Mouse (Mus musculus) R1 (cell line): ENCODE measurements around the gene Abcc1.

Source experiments
- DNase-seq: peaks from one replicate; pipeline ENCODE4 v3.0.0-alpha.2; 2018; ENCODE audit warnings: low read depth, low spot score

Gene Abcc1

GRCm38 (mm10) chr16:14376352-14376751, 15.0 kb downstream of the Abcc1 start:
- DNase-seq, result no peak

DNA sequence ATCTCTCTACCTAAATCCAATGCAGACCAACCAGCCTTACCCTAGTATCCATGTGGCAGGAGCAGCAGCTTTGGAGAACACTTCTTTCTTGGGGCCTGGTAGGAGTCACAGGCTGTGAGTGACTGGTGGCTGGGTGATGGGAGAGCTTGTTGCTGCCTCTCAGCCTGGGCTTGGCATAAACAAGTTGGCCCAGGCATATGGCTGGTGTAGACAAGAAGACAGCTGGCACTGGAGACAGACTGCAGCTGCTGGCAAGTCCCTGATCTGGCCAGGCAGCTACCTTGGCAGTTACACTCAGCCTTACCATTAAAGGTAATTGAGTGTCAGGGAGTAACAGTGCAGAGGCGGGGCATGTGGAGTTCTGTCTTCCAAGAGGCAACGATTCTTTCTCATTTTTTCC, 16.0 kb downstream of the Abcc1 start:
- no peak for DNase-seq

DNA sequence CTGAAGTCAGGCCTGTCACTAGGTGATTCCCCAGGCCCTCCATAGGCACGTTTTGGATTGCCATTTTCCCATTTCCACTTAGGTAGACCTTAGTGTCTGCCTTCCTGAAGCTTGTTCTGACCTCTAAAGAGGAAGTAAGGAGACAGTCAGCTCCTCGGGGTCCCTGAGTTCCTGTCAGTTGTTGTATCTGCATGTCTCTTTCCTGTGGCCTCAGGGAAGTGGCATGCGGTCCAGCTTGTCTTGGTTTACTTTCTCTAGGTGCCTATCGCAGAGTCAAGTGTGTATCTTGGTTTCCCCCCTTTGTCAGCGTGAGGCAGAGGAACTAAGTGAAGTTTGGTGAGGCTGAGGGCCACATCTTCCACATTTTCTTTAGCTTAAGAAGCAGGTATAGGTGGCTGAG, 17.3 kb downstream of the Abcc1 start:
- no peak for DNase-seq

- no peak for DNase-seq
Observed at GRCm38 (mm10) chr16:14379888-14380287, 18.5 kb downstream of the Abcc1 start.

- no peak for DNase-seq
Observed at GRCm38 (mm10) chr16:14381061-14381665, 19.8 kb downstream of the Abcc1 start.

GRCm38 (mm10) chr16:14399303-14399702, 37.9 kb downstream of the Abcc1 start:
- DNase-seq, result no peak

GRCm38 (mm10) chr16:14403507-14403906, 42.1 kb downstream of the Abcc1 start:
- DNase-seq, result no peak

DNA sequence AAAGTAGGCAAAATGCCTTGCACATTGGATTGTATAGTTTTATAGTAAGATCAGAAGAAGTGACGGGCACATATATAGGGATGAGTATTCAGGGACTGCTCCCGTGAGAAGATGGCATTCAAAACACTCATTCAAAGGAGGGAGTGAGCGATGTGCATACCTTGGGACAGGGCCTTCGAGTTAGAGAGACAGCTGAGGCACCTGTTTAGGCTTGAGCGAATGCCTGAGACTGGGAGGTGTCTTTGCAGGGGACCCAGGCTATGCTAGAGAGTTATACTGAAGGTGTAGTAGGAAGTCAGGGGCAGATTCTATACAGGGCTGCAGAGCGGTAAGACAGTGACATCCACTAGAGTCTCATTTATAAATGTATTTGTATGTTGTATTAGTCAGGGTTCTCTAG, 44.3 kb downstream of the Abcc1 start:
- no peak for DNase-seq

- no peak for DNase-seq
Observed at GRCm38 (mm10) chr16:14409124-14409523, 47.8 kb downstream of the Abcc1 start.

DNA sequence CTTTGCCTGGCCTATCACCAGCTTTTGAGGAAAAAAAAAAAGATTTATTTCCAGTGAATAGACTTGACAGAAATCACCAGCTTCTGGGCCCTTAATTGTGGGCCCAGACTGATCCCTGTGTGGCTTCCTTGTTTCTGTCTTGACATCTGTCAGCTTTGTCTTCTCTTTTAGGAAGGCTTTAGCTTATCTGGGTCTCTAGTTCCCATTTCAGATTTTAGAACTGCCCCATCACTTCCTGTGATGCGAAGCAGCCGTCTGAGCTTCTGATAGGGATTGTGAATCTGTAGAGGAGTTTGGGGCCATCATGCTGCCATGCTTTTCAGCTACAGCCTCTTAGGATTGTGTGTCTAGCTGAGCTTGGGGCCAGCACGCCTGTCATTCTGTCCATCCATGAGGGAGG, 48.4 kb downstream of the Abcc1 start:
- DNase-seq, result no peak

DNA sequence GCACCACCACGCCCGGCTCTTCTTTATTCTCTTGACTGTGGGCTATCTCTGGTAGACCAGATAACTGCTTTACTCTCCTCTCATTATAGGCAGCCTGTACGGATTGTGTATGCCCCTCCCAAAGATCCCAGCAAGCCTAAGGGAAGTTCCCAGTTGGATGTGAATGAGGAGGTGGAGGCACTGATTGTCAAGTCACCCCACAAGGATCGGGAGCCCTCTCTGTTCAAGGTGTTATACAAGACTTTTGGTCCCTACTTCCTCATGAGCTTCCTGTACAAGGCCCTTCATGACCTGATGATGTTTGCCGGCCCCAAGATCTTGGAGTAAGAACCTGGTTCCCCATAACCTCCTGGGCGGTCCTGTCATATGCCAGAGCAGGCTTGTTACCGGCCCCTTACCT, 49.3 kb downstream of the Abcc1 start:
- no peak for DNase-seq

GRCm38 (mm10) chr16:14411156-14411555, 49.8 kb downstream of the Abcc1 start:
- DNase-seq, result no peak

DNA sequence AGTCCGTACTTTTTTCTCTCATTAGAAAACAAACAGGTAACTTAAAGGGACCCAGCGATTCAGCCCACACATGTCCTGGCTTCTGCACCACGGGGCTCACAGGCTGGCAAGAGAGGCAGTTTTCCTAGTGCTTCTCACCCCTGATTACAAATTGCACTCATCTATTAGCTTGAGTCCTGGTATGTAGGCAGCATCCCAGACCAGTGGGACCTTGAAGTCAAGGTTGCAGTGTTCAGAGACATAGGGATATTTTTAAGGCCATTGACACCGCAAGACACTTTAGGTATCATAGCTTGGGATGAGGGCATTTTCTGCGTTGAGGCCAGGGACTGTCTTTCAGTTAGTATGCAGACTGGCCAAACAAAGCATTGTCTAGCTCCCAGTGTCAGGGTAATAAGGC, 51.2 kb downstream of the Abcc1 start:
- no peak for DNase-seq

GRCm38 (mm10) chr16:14415206-14415605, 53.8 kb downstream of the Abcc1 start:
- DNase-seq, result no peak

GRCm38 (mm10) chr16:14416957-14417618, 55.7 kb downstream of the Abcc1 start:
- peak; percentile 22 for DNase-seq

DNA sequence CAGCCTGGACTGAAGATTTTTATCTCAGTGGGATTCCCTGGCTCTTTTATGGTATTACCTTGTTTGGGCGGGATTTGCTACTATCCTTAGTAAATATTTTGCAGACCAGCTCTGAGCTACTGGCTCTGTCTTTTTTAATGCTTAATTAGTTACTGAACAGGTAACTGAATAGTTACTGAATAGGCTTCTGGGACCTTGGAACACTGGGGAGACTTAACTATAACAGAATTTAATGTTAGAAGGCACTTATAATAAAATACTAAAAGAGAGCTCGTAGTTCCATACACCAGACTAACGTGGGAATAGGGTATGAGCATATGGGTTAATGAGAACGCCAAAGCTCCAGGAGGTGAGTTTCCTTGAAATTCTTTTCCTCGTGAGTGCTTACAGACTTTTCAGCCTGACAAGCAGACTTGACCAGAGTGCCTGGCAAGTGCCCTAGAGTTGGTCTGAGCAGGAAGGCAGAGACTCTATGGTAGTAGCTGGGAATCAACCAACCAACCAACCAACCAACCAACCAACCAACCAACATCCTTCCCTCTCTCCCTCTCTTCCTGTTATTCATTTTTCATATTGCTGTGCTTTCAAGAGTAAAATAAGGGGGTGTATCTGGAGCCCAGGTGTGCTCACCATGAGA, 59.3 kb downstream of the Abcc1 start:
- no peak for DNase-seq

GRCm38 (mm10) chr16:14422081-14422480, 60.7 kb downstream of the Abcc1 start:
- no peak for DNase-seq

DNA sequence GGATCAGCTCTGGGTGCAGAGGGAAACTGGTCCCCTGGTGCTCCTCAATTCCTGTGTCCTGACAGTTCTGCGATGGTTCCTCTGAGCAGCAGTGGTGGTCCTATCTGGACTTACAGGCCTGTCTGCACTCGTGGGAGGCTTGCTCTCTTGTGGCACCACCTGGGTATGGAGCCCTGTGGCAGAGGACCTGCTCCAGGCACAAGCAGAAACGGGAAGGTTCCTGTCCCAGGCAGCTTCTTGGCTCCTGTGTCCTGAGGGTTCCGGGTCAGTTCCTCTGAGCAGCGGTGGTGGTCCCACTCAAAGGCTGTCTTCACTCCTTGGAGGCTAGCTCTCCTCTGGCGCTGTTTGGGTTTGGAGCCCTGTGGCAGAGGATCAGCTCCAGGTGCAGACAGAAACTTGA, 68.0 kb downstream of the Abcc1 start:
- no peak for DNase-seq

- DNase-seq, result no peak
Observed at GRCm38 (mm10) chr16:14432996-14433395, 71.6 kb downstream of the Abcc1 start.

GRCm38 (mm10) chr16:14435526-14435925, 74.2 kb downstream of the Abcc1 start:
- DNase-seq, result no peak

DNA sequence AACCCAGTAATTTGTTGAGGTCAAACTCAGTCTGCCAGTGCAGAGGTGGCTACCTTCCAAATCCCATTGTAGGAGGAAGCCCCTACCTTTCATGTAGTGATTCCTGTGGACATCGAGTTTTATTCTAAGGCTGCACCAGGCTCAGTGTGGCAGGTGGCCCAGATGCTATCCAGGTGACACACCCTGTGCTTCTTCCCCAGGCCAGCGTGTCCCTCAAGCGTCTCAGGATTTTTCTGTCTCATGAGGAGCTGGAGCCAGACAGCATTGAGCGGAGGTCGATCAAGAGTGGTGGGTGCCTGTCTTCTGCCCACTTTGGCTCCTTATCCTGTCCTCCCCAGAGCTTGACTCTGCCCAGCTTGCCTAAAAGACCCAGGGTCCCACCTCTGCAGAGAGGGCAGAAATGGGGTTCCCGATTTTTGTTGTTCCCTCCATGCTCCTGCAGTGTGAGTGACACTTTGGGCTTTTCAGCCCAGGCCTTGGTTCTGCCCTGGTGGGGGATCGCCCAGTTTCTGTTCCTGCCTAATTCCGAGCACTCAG, 76.2 kb downstream of the Abcc1 start:
- DNase-seq, result no peak

GRCm38 (mm10) chr16:14438561-14438960, 77.2 kb downstream of the Abcc1 start:
- DNase-seq, result no peak

- no peak for DNase-seq
Observed at GRCm38 (mm10) chr16:14439081-14439480, 77.7 kb downstream of the Abcc1 start.
